In the genomic region with DNA sequence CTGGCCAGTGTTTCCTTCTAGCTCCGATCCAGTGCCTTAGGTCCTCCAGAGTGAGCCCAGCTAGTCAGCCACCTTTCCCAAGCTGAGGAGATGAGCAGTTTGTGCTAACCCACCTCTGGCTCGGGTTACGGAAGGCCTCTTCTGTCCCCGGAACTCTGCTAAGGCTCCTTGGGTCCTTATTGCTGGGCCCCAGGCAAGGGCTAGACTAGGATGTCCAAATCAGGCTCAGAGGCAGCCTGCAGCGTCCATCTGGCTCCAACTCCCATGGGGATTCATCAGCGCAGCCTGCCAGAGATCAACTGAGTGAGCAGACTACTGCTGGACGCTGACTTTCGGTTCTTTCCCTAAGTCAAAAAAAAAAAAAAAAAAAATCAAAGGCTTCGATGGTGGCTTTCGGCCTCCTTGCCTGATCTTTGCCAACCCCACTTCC, we compare ENCODE assay signal across 9 mouse cellular contexts. TPM values are rescaled to one million over a fixed set of nuclear protein-coding genes. Genes with fewer than 3 reads are reported as not detected.
DNase-seq lines count a peak whose midpoint lies in the region; ATAC-seq and TF ChIP-seq lines count a peak whose summit lies in the region.
"Had no signal": no experiment of that assay in that cellular context is flagged by ENCODE, and none has a peak within 500 bp of the region (broad histone marks: within the 10 kb centered on the region; RNA-seq: fewer than 3 reads in every experiment).

No protein-coding gene starts in this region.

- no peak for TF ChIP-seq CTCF in liver, embryonic 14.5 days (IDR thresholded peaks at IDR 0.05; ENCODE audit: low read depth)
- no peak for TF ChIP-seq CTCF in stomach, postnatal 0 days (IDR thresholded peaks at IDR 0.05; ENCODE audit: low read depth)

- peak overlapping the region; percentile 66 for H3K4me2 ChIP-seq in heart, embryonic 11.5 days
- peak overlapping the region; percentile 21; the same call in 1 of the 2 replicates for H3K4me2 ChIP-seq in liver, embryonic 14.5 days (ENCODE audit: low read depth)
- H3K4me2 ChIP-seq in stomach, postnatal 0 days (replicated peaks; ENCODE audit: low read depth): peak overlapping the region; percentile 32

- WGBS in heart, embryonic 11.5 days (ENCODE audit: insufficient replicate concordance): 3% methylated on average over 10 of the region's 10 CpGs
- WGBS in liver, embryonic 14.5 days (ENCODE audit: insufficient replicate concordance): 4% methylated on average over 10 of the region's 10 CpGs
- 8% methylated on average over 10 of the region's 10 CpGs for WGBS in stomach, postnatal 0 days

- H3K9ac ChIP-seq in heart, embryonic 11.5 days (ENCODE audit: low read depth, low read length): no peak overlapping the region
- no peak overlapping the region for H3K9ac ChIP-seq in liver, embryonic 14.5 days (replicated peaks)
- H3K9ac ChIP-seq in stomach, postnatal 0 days (ENCODE audit: low read length): no peak overlapping the region

- no peak for TF ChIP-seq EP300 in liver, embryonic 14.5 days (IDR thresholded peaks at IDR 0.05; ENCODE audit: low read depth)
- no peak for TF ChIP-seq EP300 in stomach, postnatal 0 days (optimal IDR thresholded peaks at IDR 0.05)

- no peak for ATAC-seq in heart, embryonic 11.5 days (replicated peaks; ENCODE audit: insufficient number of reproducible peaks, low FRiP score, low TSS enrichment)
- ATAC-seq in liver, embryonic 14.5 days (ENCODE audit: insufficient read depth): no peak
- ATAC-seq in stomach, postnatal 0 days (ENCODE audit: low FRiP score, low TSS enrichment): no peak

- peak overlapping the region; percentile 39 for H3K4me3 ChIP-seq in heart, embryonic 11.5 days (ENCODE audit: low read depth, low read length)
- no peak overlapping the region for H3K4me3 ChIP-seq in liver, embryonic 14.5 days (ENCODE audit: insufficient read depth in 1 of 2, low read depth in 2 of 2, low read length in 2 of 2)
- peak overlapping the region; percentile 24 for H3K4me3 ChIP-seq in stomach, postnatal 0 days (ENCODE audit: low read depth, low read length)
- H3K4me3 ChIP-seq: erythroblast, embryonic 14.5 days had no signal

- H3K27me3 ChIP-seq in heart, embryonic 11.5 days (ENCODE audit: control insufficient read depth, insufficient read depth, low read length): peaks cover 90% of the 10 kb centered on the region
- peaks cover 99% of the 10 kb centered on the region for H3K27me3 ChIP-seq in liver, embryonic 14.5 days (ENCODE audit: control insufficient read depth, insufficient read depth, low read length)
- H3K27me3 ChIP-seq in stomach, postnatal 0 days (ENCODE audit: control insufficient read depth, insufficient read depth, low read length): peaks cover 39% of the 10 kb centered on the region

- H3K36me3 ChIP-seq in heart, embryonic 11.5 days (ENCODE audit: control insufficient read depth, insufficient read depth, low read length): no peaks in the 10 kb centered on the region
- no peaks in the 10 kb centered on the region for H3K36me3 ChIP-seq in liver, embryonic 14.5 days (replicated peaks; ENCODE audit: control insufficient read depth, insufficient read depth, low read depth)
- H3K36me3 ChIP-seq in stomach, postnatal 0 days (ENCODE audit: control insufficient read depth, insufficient read depth, low read length): no peaks in the 10 kb centered on the region

- peaks cover 14% of the 10 kb centered on the region for H3K4me1 ChIP-seq in heart, embryonic 11.5 days (ENCODE audit: control insufficient read depth, insufficient read depth, low read length)
- no peaks in the 10 kb centered on the region for H3K4me1 ChIP-seq in liver, embryonic 14.5 days (replicated peaks; ENCODE audit: control insufficient read depth in 2 of 2, insufficient read depth in 2 of 2, low read length in 1 of 2)
- peaks cover 2% of the 10 kb centered on the region; the same call in 1 of the 2 replicates for H3K4me1 ChIP-seq in stomach, postnatal 0 days (replicated peaks; ENCODE audit: control insufficient read depth, insufficient read depth)

- no peak overlapping the region for H3K27ac ChIP-seq in heart, embryonic 11.5 days (ENCODE audit: low read depth, low read length)
- H3K27ac ChIP-seq in liver, embryonic 14.5 days: no peak overlapping the region
- H3K27ac ChIP-seq in stomach, postnatal 0 days (replicated peaks): no peak overlapping the region

- intact Hi-C loops in heart, postnatal 25 days (cut with DNase I): loop anchor here (10.0 kb wide), 1 partner anchor 549 kb away; a partner anchor contains a TSS

- no peaks in the 10 kb centered on the region for H3K9me3 ChIP-seq in heart, embryonic 11.5 days (replicated peaks; ENCODE audit: control insufficient read depth, low read length)
- H3K9me3 ChIP-seq in liver, embryonic 14.5 days (ENCODE audit: control insufficient read depth, low read length): no peaks in the 10 kb centered on the region
- no peaks in the 10 kb centered on the region for H3K9me3 ChIP-seq in stomach, postnatal 0 days (ENCODE audit: control insufficient read depth, low read length)

- DNase-seq in heart, adult 11 months: peak; percentile 96
- no peak for DNase-seq in heart, postnatal 25 days (ENCODE audit: low spot score)
- DNase-seq in cerebellum, postnatal 10 days: peak; percentile 90 to 93
- DNase-seq in liver, embryonic 14.5 days (ENCODE audit: low read depth in 3 of 3, low spot score in 3 of 3): no peak
- DNase-seq in stomach, postnatal 0 days (ENCODE audit: low spot score): no peak
- DNase-seq in frontal cortex, adult 2 months (ENCODE audit: extremely low spot score in 1 of 2, low spot score in 1 of 2): no peak
- DNase-seq in ovary, adult 18-20 months (ENCODE audit: low spot score): no peak

RNA-seq across cellular contexts. Expression of a gene that starts 4.9 kb away (rescaled TPM):
- total RNA-seq in heart, postnatal 25 days (2021): not detected
- 0.37 and 0.82 TPM in 2 replicates for polyA plus RNA-seq in heart, embryonic 11.5 days (2014; fragmentation: Nextera tagmentation; extraction: Ambion mirVana)
- 0.06 and 0.11 TPM in 2 replicates for polyA plus RNA-seq in liver, embryonic 14.5 days (2012; rRNA removed)
- 0.08 TPM in 1 of 2 replicates, not detected in the other for polyA plus RNA-seq in liver, embryonic 14.5 days (2014; fragmentation: Nextera tagmentation; extraction: Ambion mirVana)
- polyA plus RNA-seq in stomach, postnatal 0 days (2015; fragmentation: Nextera tagmentation; extraction: Ambion mirVana): 0.63 and 0.67 TPM in 2 replicates
- 40.3 and 47.5 TPM in 2 replicates for polyA plus RNA-seq in frontal cortex, adult 2 months (2012; rRNA removed)

Comparison
In these comparisons a context has a peak if more than half of its experiments do, and no peak if none do; other contexts are left out.
1. DNase-seq: peak in heart, adult 11 months (single experiment) and cerebellum, postnatal 10 days (2 of 2); none in heart, postnatal 25 days (single experiment), liver, embryonic 14.5 days (0 of 3), stomach, postnatal 0 days (single experiment), frontal cortex, adult 2 months (0 of 2) and ovary, adult 18-20 months (single experiment).
2. H3K4me3 ChIP-seq: peak in heart, embryonic 11.5 days (single experiment) and stomach, postnatal 0 days (single experiment); none in liver, embryonic 14.5 days (0 of 2).
3. RNA of a gene that starts 4.9 kb away (polyA plus RNA-seq): 40.3 to 47.5 TPM in frontal cortex, adult 2 months; 0.63 to 0.67 TPM in stomach, postnatal 0 days, 0.37 to 0.82 TPM in heart, embryonic 11.5 days and 0.06 to 0.11 TPM in liver, embryonic 14.5 days; every median in the first group is over 10 times any median in the second.
4. Peak in every context shown above with its lines, with median percentiles within 50 percentile points of each other: H3K4me2 ChIP-seq.